Mouse (Mus musculus) inflammation-experienced regulatory T-cells, adult 6 months (primary cell): ENCODE measurements around the gene Il1rap. TPM values are rescaled to one million over a fixed set of nuclear protein-coding genes. Genes with fewer than 3 reads are reported as not detected.

ENCODE experiments used
- ATAC-seq: one replicate; pipeline ENCODE4 v1.8.0; 2017
- polyA plus RNA-seq, 3 experiments: library from polyadenylated mRNA; unstranded; fragments of 100-300 nt; shearing (Covaris generic); gene quantifications; one replicate each; pipeline ENCODE4 v1.2.1; 2017

The Il1rap gene
- polyA plus RNA-seq, 3 experiments from 2014 or later: 9.1 to 10.7 (median 9.8) TPM

DNA sequence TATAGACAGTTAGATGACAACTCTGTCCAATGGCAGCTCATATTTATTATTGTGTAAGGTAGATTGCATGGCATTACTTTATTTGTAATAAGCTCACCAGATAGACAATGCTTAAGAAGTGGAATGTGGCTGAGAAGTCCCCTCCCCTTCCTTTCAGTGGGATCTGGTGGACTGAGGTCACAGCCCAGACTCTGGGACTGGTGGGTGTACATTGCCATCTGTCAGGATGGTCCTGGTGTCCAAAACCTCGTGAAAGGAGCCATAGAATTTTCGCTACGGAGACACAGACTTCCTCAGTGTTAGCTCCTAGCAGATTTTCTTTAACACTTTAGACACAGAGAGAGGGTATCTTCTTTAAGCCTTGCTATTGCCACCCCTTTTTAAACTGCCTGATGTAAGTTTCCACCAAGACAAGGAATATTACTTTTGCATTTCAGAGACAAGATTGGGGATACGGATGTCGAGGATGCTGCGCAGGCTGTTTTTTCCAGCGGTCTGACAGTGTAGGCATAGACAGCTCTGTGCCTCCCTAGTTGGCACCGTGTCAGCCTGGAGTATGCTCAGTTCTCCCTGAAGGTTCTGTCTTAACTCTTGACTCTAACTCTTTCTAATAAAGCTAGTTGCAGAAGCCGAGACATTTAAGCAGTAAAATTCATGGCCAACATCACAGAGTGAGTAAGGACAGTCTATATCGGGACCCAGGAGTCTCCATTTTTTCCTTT is 31.2 kb downstream of the Il1rap start:
- no peak for ATAC-seq

DNA sequence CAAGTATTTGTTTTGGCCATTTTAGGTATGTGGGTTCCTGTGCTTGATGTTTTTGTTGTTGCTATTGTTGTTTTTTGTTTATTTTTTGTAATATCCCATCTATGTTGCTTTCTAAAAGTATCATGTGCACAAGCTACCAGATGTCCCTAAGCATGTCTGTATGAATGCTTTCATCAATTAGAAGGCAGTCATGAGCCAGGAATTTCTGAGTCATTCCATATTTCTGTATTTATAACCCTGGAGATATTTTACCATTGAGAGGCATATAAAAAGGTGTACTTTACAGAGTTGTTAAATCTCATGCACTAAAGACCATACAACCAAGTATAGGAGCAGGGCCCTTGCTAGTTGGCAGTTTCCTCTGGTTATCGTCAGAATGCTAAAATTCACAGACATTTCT is 41.6 kb downstream of the Il1rap start:
- no peak for ATAC-seq

DNA sequence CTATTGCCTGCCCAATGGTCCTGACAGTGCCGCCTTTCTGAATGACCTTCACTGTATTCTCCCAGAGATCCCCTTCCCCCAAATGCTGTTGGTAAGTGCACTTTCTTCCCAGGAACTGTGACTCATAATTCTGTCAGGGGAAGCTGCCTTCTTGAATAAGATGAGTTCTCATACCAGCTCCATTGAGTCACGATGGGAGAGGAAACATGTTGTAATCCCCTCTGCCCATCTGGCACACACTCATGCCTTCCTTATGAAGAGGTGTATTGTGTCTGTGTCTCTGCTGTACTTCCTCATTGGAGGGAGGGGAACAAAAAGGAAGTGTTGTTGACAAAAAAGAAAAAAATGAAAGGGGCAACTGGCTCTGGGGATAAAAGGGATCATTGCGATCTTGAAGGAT is 44.6 kb downstream of the Il1rap start:
- no peak for ATAC-seq

DNA sequence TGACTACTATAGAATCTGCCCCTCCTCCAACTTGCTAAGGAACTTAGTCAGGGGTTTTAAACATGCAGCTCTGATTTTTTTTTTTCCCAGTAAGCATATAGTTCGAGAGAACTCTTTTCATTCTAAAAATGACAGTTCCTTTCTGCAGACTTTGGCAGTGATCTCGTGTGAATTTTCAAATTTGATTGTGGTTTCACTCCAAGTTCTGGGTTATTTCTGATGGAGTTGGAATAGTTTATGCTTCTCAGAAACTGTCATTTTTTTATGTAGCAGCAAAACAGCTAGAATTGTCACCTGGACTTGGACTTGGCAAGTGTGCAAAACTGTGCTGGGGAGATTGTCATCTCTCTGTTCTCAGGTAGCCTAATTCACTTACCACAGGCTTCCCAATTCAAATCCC is 53.3 kb downstream of the Il1rap start:
- no peak for ATAC-seq

DNA sequence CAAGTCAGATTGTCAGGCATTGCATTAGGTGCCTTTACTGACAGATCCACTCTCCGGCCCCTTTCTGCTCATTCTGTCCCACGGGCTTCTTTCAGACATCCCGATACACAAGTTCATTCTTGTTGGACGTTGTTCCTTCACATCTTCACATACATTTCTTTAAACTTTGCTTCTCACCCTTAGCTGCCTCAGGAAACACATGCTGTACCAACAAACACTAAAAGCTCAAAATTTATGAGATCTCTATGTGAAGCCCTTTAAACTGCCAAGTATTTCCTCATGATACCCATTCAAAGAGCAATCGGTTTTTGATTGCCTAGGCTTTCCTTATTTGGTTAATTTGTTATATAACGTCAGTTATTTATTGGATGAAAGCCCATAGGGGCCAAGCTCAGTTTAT is 61.6 kb downstream of the Il1rap start:
- no peak for ATAC-seq

DNA sequence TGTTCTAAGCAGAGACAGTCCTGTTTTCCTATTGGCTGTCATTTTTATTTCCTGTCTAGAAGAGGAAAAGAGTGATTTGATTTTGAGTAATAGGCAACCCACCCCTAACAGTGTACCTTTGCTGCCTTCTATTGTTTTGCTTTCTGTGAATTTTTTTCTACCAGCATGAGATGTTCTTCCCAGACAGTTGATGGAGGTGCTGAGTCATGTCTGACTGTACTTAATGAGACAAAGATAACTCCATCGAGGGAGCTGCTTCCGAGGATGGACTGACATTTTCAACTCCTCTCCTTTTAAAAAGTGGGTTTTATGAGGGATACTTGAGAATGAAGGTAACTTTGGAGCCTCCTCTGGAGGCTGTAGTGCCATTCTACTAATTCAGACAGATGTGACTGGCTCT is 64.6 kb downstream of the Il1rap start:
- no peak for ATAC-seq

DNA sequence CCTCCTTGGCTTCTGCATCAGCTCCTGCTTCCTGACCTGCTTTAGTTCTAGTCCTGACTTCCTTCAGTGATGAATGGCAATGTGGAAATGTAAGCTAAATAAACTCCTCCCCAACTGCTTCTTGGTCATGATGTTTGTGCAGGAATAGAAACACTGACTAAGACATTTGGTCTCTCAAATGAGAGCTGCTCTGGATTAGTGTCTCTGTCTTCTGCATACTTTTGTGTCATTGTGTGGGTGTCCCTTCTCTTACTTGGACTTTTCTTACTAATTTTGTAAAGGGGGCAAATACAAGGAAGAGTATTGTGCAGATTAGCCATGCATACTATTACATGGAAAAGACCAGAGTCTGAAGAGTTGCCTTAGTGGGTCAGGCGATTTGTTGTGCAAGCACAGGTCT is 65.5 kb downstream of the Il1rap start:
- ATAC-seq: no peak

DNA sequence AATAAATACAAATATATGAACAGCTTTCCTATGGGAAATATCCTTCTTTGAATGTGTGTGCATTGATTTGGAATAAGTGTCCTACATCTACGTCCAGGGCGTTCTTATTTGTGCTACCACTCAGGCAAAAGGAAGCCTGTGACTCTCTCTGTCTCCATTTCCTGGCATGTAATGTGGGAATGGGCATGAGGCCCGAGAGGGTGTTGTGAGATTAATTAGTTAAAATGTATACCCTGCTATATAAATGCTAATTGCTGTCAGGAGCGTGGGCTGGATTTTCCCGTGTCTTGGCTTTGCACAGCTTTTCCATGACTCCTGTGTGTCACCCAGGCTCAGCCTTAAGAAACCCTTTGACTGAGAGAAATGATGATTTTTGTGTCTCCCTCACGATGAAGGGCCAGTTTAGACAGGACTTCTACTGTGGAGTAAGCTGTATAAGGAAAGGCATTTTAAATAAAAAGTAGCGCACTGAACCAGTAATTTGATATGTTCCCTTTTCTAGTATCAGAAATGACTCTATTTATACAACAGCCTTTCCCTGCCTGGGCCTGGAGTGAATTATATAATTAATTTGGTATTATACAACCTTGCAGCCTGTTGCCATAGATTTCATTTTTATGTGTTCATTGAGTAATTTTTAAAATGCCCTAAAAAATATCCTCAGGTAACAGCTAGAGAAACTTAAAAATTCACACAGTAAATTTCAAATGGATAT is 81.4 kb downstream of the Il1rap start:
- no peak for ATAC-seq

DNA sequence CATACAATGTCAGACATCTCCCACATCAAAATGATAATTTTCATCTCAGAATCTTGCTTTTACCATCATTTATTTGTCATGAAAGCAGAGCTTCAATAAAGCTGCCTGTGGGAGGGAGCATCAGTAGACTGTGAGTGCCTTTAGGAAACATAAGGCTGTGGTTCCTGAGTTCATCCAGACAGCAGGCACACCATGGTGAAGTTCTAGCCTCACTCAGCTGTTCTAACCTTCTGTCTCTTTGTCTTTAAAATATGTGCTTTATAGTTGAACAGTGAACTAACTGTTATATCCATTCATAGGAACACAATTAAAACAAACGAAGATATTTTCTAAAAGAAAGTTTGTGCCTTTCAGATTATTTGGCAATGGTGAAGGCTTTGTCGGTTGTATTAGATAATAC is 84.9 kb downstream of the Il1rap start:
- no peak for ATAC-seq

DNA sequence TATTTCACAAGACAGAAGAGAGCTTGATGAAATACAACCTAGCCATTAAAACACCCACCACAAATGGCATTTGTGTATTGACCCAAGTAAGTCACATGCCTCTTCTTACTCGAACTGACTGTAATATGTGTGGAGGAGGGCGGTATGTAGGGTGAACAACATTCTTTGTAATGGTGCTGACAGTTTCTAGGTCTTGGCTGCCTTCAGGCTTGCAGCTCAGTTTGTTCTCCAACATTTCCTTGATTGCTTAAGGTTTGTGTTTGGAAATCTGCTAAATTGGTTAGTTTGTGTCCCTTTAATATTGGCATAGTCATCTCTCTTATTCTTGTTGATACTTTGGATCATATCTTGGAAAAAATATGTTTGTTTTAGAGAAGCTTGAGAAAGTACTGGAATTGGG is 87.6 kb downstream of the Il1rap start:
- no peak for ATAC-seq

DNA sequence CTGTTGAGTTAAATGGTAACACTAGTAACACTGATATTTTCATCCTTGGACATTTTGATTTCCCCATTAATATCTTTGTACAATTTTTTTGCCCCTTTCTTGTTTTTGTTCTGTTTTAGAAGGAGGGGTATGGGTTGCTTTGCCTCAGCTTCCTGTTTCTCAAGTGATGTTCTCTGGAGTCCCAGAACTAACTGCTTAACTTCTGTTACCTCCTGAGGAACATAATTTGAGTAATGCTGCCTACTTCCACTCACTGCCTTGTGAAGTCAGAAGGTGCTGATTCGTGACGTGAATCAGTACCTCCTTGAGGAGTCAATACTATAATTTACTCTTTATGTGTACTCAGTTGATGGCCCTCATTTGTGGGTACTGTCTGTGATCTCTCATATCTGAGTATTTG is 98.9 kb downstream of the Il1rap start:
- ATAC-seq: no peak

DNA sequence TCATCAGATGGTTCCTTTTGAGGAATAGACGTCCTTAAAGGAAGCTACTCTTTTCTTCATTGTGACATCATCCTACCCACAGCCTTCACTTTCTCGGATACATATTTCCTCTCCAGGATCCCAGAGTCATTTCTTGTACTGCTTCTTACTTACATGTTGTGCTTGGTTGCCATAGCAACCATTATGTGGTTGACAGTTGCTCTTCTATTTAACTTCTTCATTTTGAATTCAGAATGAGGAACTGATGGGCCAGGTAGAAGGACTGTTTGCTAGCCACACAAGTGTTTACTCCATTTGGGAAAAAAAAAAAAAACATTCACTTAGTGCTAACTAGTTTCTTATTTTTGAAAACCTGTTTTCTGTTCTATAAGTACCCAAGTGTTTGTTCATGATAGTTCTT is 108.3 kb downstream of the Il1rap start:
- ATAC-seq: no peak

DNA sequence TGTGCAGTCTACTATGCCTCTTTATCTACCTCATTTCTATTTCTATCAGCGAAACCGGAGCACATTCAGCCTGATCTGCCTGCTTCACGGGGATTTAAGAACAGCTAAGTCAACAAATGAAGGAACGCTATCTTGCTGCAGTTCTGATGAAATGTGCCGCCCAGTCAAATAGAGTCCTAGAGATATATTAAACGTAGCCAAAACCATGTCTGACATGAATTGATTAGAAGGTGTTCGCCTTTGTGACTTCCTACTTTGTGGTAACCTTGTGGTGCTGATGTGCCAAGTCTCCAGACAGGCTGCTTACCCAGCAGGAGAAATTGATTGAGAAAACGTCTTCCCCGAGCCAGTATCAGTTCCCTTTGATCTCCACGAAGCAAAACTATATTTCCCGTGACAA is 109.8 kb downstream of the Il1rap start:
- ATAC-seq: no peak

DNA sequence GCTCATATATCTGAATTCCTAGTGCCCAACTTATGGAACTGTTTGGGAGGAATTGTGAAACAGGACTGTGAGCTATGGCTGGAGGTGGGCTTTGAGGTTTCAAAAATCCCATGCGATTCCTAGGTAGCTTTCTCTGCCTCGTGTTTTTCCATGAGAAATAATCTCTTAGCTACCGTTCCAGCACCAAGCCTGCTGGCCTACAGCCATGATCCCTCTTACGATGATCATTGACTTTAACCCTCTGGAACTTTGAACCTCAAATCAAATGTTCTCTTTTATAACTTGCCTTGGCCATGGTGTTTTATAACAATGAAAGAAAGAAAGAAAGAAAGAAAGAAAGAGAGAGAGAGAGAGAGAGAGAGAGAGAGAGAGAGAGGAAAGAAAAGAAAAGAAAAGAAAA is 116.6 kb downstream of the Il1rap start:
- no peak for ATAC-seq

DNA sequence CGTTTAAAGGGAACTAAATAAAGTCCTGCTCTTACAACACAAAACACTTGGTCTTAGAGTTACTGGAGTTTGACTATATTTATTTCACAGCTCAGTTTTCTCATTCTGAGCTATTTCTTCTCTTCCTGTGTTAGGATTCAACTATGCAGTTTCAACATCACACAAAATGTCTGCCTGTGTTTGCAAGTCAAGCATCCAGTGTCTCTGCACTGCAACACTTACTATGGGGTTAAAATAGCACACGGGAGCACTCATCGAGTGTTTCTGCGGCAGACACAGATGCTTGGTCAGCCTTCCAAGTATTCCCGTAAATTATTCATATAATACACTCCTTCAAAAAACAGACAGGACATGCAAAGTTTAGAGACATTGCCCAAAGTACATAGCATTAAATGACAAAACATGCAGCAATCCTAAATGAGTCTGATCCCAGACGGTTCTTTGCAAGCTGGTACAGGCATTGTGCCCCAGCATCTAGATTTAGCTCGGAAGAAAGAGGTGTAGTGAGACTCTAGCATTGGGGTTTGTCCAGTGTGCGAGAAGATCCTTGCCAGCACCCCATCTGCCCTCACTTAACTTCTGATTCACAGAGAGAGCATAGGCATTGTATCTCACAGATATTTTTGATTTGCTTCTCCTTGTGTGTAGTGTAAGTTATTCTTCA is 119.1 kb downstream of the Il1rap start:
- no peak for ATAC-seq

DNA sequence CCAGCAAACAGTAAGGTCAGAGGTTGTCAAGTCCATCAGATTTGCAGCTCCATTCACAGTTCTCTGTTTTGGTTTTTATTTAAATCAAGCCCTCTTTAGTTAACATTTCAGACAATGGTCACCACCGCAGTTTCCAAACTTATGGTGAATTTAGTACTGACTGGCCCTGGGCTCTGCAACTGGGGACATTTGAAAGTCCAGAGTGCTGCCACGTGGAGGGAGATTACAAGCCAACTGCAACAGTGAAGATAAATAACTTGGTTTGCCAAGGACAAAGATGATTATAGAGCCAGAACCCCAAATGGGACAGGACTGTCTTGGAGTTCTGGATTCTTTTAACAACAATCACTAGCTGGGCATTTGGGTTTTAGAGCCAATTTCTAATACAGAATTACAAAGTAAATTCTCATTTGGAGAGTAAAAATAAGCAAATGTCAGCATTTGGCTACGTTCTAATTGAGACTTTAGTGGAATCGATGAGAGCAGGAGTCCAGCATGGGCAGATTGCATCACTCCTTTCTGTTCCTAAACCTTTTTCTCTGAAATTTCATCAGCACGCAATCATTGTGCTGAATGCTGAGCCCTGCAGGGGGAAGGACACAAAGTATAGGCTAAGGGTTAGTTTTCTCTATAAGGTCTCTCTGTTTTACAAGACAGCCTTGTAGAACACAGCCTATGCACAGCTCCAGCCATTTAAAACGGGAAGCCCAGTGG is 124.3 kb downstream of the Il1rap start:
- ATAC-seq: no peak

DNA sequence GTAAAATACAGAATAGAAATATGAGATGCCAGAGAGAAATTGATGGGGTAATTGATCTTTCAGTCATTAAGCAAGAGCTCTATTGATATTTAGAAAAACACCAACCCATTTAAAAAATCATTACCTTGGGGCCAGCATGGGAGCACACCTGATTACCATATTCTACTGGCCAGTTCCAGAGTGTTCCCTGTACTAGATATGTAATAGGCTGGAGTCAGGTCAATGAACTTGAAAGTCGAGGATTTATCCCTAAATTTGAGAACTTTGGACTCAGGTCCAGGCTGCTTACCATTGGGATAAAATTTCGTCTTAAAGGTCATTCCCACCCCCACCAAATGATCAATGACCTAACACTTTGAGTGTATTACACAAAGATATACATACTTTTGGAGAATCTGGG is 125.0 kb downstream of the Il1rap start:
- ATAC-seq: no peak

DNA sequence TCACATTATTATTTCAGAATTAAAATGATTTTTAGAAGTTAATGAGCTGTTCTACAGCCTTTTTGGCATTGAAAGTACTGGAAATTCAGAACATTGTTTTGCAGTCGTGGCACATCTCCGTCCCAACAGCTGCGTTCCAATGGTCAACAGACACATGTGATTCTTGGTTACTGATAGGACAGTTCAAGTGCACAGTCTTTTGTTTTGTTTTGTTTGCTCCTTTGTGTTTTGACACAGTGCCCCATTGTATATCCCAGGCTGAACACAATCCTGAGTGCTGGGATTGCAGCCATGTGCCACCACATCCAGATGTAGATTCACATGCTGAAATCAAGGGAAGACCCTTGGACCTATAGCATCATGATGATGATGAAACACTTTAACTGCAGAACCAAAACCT is 129.4 kb downstream of the Il1rap start:
- ATAC-seq: no peak

DNA sequence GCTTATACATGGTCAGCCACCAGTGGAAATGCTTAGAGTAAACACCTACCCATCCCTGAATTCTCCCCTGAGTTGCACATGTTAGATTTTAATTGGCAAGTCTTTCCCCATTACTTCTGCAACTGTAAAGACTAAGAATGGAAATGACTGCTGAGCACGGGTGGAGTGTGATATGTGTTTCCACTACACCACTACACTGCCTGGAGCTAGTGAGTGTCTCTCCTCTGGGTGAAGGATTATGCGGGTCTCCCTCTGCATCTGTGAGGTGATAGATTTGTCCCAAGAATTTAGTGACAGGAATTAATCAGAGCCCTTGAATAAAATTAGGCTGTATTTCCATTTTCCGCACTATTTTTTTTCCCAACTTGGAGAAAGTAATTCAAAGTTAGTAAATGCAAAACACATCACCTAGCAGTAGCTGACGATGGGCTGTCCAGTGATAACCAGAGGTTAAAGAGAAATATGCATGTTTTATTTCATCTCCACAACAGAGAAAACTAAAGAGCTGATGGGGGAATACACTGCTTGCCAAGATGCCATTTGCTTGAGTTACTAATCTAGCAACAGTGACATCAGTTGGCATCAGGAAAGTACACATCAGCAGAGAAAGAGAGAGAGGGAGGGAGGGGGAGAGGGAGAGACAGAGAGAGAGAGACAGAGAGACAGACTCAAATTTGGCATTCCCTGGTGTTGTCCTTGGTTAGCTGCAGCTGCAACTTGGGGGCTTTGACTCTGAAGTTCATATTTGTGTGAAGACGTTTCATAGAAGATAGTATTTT is 132.2 kb downstream of the Il1rap start:
- no peak for ATAC-seq

DNA sequence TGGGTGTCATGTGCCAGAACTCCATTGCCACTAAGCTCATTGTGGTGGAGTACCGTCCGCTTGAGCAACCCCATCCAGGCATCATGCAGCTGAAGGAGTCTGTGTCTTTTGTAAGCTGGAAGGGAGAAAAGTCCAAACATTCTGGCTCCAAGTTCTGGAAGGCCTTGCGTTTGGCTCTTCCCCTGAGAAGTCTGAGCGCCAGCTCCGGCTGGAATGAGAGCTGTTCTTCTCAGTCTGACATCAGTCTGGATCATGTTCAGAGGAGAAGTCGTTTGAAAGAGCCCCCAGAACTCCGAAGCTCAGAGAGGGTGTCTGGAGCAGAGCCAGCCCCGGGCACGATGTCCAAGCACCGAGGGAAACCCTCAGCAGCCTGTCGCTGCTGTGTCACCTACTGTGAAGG is 141.0 kb downstream of the Il1rap start:
- no peak for ATAC-seq

DNA sequence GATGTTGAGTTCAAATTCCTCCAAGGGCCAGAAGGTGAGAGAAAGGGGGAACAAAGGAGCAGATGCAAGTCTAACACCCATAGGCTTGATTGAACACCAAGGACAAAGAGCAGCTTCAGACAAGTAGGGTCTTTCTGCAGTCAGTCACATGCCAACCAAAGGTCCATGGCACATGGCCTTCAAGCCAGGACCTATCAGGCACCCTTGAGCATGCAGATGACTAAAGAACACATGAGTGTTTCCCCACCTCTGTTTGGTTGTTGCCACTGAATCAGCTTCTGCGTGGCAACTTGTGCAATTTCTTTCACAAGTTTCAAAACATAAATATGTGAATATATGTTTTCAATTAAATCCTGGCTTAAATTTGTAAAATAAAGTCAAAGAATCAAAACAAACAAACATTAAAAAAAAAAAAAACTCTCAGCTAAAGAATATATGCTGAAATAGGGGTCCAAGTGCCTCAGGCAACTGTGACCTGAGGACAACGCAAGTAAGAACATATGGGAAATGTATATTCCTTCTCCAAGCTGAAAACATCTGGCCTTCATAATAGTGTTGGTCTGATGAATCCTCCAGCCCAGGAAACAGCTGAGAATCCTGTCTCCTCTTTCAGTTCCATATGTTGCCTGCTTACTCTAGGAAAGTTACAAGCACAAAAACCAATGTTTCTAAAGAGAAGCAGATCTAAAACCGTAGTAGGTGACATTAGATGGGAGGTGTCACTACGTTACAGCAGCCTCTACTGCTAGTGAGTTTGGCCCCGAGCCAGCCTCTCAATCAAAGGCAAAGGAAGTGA is 142.6 kb downstream of the Il1rap start:
- ATAC-seq: no peak

DNA sequence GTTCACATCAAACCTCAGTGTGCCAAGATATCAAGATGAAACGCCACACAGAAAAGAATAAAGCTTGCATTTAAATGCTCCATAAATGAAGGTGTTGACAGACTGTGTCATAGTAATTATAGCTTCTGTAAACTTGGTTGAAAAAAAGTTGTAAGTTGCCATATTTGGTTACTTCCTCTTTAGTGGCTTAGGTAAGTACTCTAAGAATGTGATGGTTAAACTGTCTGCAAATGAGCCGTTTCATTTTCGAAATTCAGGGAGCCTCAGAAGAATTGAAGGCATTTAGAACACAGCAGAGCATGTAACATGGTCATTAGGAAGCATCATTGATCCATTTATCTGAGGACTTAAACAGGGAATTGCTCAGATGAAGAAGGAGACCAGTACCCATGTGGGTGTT is 146.6 kb downstream of the Il1rap start:
- ATAC-seq: no peak
